Mouse (Mus musculus): ENCODE results near the gene Mtus2.

DNA sequence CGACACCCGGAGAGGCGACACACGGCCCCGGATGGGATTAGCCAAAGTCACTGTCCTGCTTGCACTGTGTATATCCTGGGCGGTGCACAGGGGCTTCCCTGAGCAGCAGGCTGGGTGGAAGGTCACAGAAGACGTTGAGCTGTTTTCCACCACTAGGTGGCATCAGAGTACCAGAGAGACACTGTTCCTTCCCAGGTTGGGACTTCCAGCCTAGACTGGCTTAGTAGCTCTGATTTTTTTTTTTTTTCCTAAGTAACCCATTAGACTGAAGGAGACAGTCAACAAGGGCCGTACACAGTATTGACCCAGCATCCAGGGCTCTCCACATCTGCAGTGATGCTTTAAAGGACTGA lies 375.5 kb downstream of the Mtus2 start:
- TF ChIP-seq USF1 (IDR thresholded peaks at IDR 0.05; ENCODE audit: low read depth, low read length) (no peak), TCF12 (IDR thresholded peaks at IDR 0.05; ENCODE audit: low read depth, low read length) (no peak), POLR2A (IDR thresholded peaks at IDR 0.05; ENCODE audit: low read depth, low read length) (no peak), CTCF (conservative IDR thresholded peaks at IDR 0.05 in 1 of 2, IDR thresholded peaks at IDR 0.05 in 1 of 2; ENCODE audit: low read depth in 2 of 2, low read length in 2 of 2) (peak; percentile 78 to 79), ZC3H11A (IDR thresholded peaks at IDR 0.05; ENCODE audit: low read depth, low read length) (no peak)

Measured in CH12.LX (cell line).